Mouse (Mus musculus) right cerebral cortex, postnatal 4 days (tissue): Measurements from ENCODE around the gene Arf1.

Experiments used
- DNase-seq: peaks from one replicate; pipeline ENCODE4 v3.0.0-alpha.2; 2022

Gene Arf1

DNA sequence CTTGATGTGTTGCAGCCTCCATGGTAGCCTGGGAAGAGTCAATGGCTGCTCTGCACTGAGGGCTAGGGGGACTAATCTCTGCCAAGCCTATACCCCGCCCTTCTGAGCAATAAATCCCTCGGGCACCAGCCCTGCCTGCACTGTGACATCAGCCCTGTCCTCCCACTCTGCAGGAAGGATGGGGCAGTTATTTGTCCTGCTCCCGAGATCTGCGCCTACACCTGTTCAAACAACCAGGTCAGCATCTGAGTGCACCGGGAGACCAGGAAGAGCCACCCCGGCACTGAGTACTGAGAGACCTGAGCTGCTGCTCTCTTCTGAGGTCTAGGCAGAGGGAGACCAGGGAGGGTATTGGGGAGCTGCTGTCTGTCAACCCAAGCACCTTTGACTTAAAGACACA, 40.4 kb downstream of the Arf1 start:
- no peak for DNase-seq

DNA sequence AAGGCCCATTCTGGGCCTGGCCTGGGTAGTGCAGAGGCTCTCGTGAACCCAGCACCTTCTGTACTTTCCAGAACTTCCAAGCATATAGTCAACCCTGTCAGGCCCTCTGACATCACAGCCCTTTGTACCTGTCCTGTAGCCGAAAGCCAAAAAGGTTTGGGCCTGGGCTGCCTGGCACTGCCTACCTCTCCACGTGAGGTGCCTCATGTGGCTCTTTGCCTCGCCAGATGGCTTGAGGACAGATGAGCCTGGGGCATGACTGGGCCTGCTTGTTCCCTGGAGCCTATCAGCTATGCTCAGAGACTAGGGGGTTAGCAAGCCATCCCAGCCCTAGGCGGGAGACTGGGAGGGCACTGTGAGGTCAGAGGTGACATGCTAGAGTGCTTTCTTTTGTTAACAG, 42.6 kb downstream of the Arf1 start:
- DNase-seq, result no peak

GRCm38 (mm10) chr11:59183821-59184220, 44.2 kb downstream of the Arf1 start:
- peak; percentile 42 for DNase-seq

- no peak for DNase-seq
These were observed 45.2 kb downstream of the Arf1 start, which contains the start of gene Gjc2 for GRCm38 (mm10) chr11:59182864-59183331. Gjc2 (minus strand) TSS chr11:59183213.

DNA sequence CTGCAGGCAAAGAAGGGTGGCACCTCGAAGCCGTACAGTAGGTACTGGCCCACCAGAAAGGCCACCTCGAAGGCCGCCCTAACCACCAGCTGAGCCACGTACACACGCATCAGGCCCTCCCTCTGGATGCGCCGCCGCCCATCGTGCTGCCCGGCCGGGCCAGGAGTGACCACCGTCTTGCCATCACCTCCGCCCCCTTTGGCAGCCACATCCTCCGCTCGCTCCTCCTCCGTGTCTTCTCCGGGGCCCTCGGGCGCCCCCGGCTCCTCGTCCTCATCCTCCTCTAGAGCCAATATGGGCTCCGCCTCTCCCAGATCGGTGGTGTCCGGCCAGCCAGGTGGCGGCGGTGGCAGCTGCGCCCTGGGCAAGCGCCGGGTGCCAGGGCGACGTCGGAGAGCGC, 51.1 kb downstream of the Arf1 start:
- DNase-seq, result no peak

GRCm38 (mm10) chr11:59176475-59176874, 51.6 kb downstream of the Arf1 start:
- no peak for DNase-seq

DNA sequence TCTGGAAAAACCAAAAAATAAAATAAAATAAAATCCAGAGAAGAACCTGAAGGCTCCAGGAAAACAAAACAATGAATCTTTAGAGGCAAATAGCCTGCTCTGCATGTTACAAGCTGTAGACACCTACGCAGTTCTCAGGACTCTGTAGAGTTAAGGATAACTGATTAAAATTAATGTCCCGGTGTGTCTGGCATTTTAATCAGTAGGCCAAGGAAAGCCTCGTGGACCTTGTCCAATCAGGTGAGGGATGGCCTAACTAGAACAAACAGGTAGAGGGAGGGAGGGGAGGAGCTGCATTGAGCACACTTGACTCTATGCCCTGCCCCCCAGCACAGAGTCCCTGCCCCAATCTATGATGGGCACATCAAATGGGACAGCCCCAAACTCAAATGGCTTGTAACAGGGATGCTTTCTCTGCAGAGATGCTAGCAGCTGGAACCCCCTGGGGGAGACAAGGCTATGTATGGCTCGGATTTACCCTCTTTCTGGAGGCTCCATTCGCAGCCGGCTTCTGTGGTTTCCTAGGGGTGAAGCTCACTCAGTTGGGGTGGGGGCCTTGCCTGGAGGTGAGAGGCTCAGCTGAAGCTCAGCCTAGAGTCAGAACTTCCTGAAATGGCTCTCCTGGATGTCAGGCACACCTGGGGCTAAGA, 53.8 kb downstream of the Arf1 start:
- no peak for DNase-seq

GRCm38 (mm10) chr11:59170549-59170948, 57.5 kb downstream of the Arf1 start:
- no peak for DNase-seq

GRCm38 (mm10) chr11:59169807-59170206, 58.3 kb downstream of the Arf1 start:
- no peak for DNase-seq

- no peak for DNase-seq
These were observed 62.3 kb downstream of the Arf1 start for GRCm38 (mm10) chr11:59165616-59166241.

GRCm38 (mm10) chr11:59164384-59164783, 63.7 kb downstream of the Arf1 start:
- no peak for DNase-seq

GRCm38 (mm10) chr11:59163255-59164236, 64.5 kb downstream of the Arf1 start, which contains the start of gene Iba57:
Iba57 (minus strand) TSS chr11:59163739.
- peak; percentile 95 for DNase-seq

- peak; percentile 24 for DNase-seq
These were observed 65.4 kb downstream of the Arf1 start for GRCm38 (mm10) chr11:59162443-59163254.
